Mouse (Mus musculus): ENCODE data around the gene Raf1.
A peak's percentile ranks its signal among the peaks of the same experiment; 100 is the strongest.

Raf1 gene

GRCm38 (mm10) chr6:115610301-115610700 is 66.1 kb downstream of the Raf1 start:
- DNase-seq: peak in 1 of 2 experiments; percentile 17

DNA sequence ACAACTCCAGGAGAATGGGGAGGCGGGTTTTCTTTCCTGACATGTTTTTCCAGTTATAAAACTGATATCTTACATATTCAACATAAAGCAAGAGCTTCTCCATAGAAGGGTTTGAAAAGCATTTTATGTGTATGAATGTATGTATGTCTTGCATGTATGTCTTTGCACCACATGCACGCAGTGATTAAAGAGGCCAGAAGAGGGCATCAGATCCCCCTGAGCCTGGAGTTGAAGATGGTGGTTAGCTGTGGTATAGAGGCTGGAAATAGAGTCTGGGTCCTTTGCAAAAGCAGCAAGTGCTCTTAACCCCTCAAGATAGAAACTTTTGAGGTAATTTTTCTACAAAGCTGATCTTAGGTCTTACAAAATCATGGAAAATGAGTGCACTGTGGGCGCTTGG is 67.3 kb downstream of the Raf1 start:
- DNase-seq: no peak

GRCm38 (mm10) chr6:115607429-115607828 is 69.0 kb downstream of the Raf1 start:
- no peak for DNase-seq

- no peak for DNase-seq
Observed at GRCm38 (mm10) chr6:115606461-115606860, 70.0 kb downstream of the Raf1 start.

GRCm38 (mm10) chr6:115601715-115602523 is 74.5 kb downstream of the Raf1 start, which contains the start of gene Mkrn2:
Mkrn2 (plus strand) TSS chr6:115601902.
- peak; percentile 61 for DNase-seq

- peak in 1 of 2 experiments; percentile 19 for DNase-seq
Observed at GRCm38 (mm10) chr6:115601322-115601714, 75.1 kb downstream of the Raf1 start.

DNA sequence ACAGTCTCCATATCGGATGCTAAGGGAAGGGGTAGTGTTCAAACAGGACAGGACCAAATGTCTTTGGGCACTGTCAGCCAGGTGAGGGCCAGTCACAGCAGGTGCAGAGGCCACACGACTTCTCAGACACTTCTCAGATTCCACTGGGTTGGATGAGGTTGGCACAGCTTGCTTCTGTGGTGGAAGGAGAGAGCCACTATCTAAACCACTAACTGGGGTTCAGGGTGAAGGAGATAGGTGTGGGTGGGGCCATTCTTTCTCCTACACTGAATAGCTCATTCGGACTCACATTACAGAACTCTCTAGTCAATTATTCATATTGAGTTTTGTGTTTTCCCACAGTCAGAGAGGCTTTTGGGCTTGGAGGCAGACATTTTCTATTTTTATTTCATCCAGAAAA is 80.8 kb downstream of the Raf1 start:
- DNase-seq: no peak

DNA sequence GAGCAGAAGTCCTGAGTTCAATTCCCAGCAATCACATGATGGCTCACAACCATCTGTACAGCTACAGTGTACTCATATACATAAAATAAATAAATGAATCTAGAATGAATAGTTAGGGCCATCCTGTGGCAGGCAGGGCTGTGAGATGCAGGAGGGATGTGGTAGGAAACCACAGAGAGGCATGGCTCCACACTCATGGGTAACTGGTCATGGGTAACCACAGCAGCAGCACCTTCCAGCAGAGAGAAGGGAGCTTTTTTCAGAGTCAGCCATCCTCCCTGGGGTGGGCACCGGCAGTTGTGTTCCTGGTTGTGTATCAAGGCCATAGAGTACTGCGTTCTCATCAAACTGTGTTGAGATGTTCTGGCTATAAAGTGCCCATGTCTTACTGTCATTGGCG is 82.0 kb downstream of the Raf1 start:
- peak in 1 of 2 experiments; percentile 22 for DNase-seq

DNA sequence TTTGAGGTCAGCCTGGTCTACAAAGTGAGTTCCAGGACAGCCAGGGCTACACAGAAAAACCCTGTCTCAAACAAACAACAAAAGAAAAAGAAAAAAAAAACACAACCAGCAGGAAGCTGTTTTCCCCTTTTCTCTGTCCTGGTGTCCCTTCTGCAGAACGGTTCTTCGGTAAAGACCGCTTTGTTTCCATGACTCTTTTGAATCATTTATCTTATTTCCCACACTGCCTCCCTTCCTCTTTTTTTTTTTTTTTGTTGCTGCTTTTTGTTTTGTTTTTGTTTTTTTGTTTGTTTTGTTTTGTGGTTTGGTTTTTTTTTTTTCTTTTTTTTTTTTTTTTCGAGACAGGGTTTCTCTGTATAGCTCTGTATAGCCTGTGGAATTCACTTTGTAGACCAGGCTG is 83.2 kb downstream of the Raf1 start:
- DNase-seq: no peak

- no peak for DNase-seq
Observed at GRCm38 (mm10) chr6:115592458-115592857, 84.0 kb downstream of the Raf1 start, which contains the start of gene Mkrn2os. Mkrn2os (minus strand) TSS chr6:115592576.

GRCm38 (mm10) chr6:115591692-115592359 is 84.6 kb downstream of the Raf1 start:
- DNase-seq: no peak

- no peak for DNase-seq
Observed at GRCm38 (mm10) chr6:115586321-115586720, 90.1 kb downstream of the Raf1 start.

GRCm38 (mm10) chr6:115584176-115584575 is 92.3 kb downstream of the Raf1 start:
- DNase-seq: no peak

- no peak for DNase-seq
Observed at GRCm38 (mm10) chr6:115583430-115584125, 92.9 kb downstream of the Raf1 start.

DNA sequence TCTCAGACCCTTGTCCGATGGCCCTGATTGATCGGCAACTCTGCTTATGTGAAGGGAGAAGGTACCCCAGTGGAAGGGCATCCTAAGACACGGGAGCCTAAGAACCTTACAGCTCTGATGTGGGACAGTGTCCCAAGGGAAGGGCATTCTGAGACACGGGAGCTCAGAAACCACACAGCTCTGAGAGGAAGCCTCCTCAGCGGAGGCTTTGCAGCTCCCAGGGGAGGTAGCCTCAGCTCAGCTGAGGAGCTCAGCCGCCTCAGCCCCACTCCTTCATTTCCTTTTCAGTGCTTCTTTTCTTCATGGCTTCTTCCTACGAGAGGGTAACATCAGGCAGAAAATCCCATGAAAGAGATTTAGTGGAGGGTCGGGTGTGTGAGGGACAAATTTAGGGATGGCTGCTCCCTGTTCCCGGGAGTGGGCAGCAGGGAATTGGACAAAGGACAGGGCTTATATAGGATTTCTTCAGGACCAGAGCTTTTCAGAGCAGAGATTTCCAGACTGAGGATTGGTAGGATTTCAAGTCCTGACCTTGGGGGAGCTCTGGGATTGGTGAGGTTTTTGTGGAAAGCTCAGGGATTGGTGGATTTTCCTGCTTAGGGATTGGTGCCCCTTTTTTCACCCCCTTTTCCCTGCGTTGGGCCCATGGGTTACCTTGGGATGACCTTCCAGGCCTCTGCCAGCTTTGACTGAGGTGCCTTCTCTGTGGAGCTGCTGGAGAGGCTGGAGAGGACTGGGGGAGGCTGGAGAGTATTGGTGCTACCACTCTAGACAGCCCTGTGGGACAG is 93.9 kb downstream of the Raf1 start:
- DNase-seq: no peak

GRCm38 (mm10) chr6:115580810-115581209 is 95.6 kb downstream of the Raf1 start:
- DNase-seq: no peak

- DNase-seq: no peak
Observed at GRCm38 (mm10) chr6:115577941-115578340, 98.5 kb downstream of the Raf1 start.

DNA sequence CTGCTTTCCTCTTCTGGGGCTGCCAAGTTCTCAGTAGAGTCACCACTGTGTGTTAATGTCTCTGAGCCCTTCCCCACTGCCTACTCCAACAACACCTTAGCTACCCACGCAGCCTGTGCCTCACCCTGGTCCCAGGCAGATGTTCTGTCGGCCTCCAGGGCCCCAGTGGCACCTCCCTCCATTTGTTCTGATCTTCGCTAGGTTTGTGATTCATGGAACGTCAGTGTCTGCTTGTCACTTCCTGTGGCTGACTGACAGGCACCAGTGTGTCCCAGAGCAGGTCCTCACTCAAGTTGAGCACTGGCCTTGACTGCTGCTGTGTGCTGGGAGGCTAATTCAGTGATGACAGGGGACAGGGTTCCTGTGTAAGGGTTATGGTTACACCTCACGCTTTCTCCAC is 99.0 kb downstream of the Raf1 start:
- DNase-seq: no peak

- DNase-seq: no peak
Observed at GRCm38 (mm10) chr6:115574171-115574570, 102.3 kb downstream of the Raf1 start.

All from thymus, adult 18-20 months (tissue).